Mouse (Mus musculus): ENCODE data around the gene Olfr695.
"Not testable (repeated sequence)": the region's sequence is repeated elsewhere in the genome, so short reads cannot be mapped to it uniquely, and the experiment has no call there.

Olfr695 gene

GRCm38 (mm10) chr7:106716296-106716695 lies at the start of gene Olfr695:
Olfr695 (minus strand) TSS chr7:106716396.
- DNase-seq (ENCODE audit: low spot score): no peak

DNA sequence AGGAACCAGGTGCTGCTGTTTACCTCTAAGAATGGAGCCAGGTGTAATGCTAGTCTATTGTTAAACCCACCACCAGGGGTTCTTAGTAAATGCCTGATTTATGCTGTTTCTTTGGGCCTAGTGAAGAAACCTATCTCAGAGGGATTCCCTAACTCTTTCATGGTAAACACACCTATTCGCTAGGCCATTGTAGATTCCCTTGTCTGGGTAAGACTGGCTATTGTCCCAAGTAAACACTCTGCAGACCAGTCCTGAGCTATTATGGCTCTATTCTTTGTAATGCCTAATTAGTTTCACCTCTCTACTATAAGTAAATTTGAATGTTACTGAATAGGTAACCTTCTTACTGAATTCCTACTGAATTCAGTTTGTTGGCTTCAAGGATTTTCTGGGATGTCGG lies 44.8 kb upstream of the Olfr695 start:
- DNase-seq (ENCODE audit: low spot score): not testable (repeated sequence)

DNA sequence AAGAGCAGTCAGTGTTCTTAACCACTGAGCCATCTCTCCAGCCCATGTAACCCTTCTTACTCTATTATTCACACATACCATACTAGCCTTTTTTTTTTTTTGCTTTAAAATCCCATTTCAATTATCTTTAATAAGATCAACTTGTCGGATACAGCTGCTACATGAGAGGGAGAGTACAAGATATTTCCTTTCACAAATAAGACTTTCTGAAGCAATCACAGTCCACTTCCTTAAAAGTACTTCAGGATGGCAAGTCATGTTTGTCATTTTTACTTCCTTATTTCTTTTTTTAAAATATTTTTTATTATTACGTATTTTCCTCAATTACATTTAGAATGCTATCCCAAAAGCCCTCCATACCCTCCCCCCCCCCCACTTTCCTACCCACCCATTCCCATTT lies 42.6 kb upstream of the Olfr695 start:
- no peak for DNase-seq (ENCODE audit: low spot score)

DNA sequence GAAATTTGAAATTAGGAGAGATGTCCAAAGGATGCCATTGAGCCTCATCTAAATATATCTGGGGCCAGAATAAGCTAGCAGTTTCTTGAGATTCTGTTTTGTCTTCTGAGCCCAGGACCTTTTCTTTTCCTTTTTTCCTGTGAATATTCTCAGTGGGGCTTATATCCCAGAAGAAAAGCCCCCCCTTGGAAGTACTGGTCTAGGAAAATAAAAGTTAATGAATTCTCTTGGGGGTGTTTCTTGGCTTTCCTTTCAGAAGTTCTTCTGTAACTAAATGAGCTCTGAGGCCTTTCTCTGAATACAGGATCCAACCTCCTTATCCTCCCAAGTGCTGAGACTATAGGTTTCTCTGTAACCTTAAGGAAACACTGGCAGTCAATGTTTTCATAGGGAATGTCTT lies 39.1 kb upstream of the Olfr695 start, which contains the start of gene Olfr698:
Gene Olfr698, minus strand, starts transcription at position 101 of the 400 bp plus-strand sequence.
- no peak for DNase-seq (ENCODE audit: low spot score)

DNA sequence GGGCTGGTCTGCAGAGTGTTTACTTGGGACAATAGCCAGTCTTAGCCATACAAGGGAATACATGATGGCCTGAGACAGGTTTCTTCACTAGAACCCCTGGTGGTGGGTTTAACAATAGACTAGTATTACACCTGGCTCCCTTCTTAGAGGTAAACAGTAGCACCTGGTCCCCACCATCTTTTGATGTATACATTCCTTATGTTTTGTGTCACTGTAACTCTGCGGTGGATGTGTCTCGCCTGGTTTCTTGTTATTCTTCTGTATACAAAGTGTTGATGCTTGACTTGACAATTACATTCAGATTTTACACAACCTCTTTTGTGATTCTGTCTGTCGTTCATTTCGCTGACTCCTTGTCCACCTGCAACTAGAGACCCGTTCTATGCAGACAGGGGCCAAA lies 29.6 kb upstream of the Olfr695 start:
- no peak for DNase-seq (ENCODE audit: low spot score)

DNA sequence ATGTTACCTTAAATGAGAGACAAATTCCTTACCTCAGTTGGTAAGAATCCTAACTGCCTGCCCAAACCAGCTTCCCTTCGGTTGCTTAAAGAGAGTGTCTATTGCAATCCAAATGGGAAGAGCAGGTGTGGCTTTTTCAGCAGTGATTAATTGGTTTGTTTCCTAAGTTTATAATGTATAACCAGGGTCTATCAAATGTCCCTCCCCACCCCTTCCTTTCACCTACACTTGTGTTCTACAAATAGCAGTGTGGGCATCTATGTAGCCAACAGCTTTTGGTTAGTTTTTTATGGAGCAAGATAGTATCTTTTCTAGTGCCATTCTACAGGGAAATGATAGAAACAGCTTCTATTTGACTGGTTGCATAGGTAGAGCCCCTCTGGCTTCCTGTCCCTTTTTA lies 26.1 kb upstream of the Olfr695 start, which contains the start of gene Olfr697:
Gene Olfr697, minus strand, starts transcription at position 101 of the 400 bp plus-strand sequence.
- DNase-seq (ENCODE audit: low spot score): no peak

DNA sequence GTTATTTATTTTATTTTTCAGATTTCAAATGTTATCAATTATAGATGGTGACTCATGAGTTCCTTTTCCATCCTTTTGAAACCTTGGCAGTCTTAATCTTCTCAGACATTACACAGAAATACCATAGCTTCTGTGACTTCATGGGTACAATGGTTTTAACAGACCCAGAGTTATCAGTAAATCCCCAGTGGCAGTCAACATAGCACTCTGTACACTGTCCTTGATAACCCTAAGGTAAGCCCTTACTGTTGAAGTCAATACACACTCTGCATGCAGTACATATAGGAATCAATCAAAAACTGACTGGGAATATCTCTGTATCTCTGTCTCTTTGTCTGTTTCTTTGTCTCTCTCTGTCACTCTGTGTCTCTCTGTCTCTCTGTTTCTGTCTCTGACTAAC lies 20.8 kb upstream of the Olfr695 start:
- DNase-seq (ENCODE audit: low spot score): no peak

- DNase-seq (ENCODE audit: low spot score): no peak
Measured at GRCm38 (mm10) chr7:106733717-106734116, 17.5 kb upstream of the Olfr695 start.

- DNase-seq (ENCODE audit: low spot score): not testable (repeated sequence)
Measured at GRCm38 (mm10) chr7:106725654-106726053, 9.5 kb upstream of the Olfr695 start.

- DNase-seq (ENCODE audit: low spot score): no peak
Measured at GRCm38 (mm10) chr7:106711463-106711862, 4.7 kb downstream of the Olfr695 start.

DNA sequence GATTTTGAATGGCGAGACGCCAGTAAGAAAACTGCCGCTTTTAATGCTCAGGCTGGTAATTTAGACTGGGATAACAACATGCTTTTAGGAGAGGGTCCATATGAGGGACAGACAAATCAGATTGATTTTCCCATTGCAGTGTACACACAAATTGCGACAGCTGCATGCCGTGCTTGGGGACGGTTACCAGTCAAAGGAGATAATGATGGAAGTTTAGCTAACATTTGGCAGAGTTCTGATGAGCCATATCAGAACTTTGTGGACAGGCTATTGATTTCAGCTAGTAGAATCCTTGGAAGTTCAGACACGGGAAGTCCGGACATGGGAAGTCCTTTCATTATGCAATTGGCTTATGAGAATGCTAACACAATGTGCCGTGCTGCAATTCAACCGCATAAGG lies 8.5 kb downstream of the Olfr695 start:
- DNase-seq (ENCODE audit: low spot score): not testable (repeated sequence)

GRCm38 (mm10) chr7:106696891-106697290 lies 19.3 kb downstream of the Olfr695 start:
- DNase-seq (ENCODE audit: low spot score): no peak

DNA sequence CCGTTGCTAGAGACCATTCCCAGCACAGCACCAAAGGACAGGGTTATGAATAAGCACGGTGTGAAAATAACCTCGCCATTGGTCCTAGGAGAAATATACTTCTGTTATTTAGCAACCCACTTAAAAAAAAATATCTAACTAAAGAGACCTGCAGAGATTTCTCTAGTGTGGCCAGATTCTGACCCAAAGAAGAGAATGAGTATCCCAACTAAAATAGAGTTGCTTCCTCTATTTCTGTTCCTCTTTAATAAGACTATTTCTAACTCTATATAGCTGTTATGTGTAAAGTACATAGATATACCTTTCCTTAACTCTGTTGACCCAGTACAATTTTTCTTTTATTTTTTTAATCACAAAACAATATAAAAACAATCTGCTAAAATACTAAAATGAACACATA lies 23.2 kb downstream of the Olfr695 start:
- no peak for DNase-seq (ENCODE audit: low spot score)

DNA sequence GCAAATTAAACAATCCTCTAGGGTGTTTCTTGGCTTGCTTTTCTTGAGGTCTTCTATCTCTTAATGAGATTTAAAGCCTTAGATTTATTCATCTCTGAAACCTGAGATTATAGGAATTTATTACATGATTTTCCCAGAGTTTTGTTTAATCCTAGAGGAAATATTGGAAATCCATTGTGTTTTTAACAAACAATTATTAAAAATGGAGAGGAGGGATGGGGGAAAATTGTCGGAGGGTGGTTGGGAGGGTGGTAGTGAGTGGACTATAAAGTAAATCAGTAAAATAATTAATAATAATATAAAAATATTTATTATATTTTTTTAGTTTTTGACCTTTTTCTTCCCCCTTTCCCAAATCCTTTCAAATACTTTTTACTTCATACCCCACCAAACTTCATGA lies 24.5 kb downstream of the Olfr695 start, which contains the start of gene Olfr694:
Gene Olfr694, minus strand, starts transcription at position 101 of the 400 bp plus-strand sequence.
- no peak for DNase-seq (ENCODE audit: low spot score)

GRCm38 (mm10) chr7:106685382-106685781 lies 30.8 kb downstream of the Olfr695 start:
- DNase-seq (ENCODE audit: low spot score): no peak

DNA sequence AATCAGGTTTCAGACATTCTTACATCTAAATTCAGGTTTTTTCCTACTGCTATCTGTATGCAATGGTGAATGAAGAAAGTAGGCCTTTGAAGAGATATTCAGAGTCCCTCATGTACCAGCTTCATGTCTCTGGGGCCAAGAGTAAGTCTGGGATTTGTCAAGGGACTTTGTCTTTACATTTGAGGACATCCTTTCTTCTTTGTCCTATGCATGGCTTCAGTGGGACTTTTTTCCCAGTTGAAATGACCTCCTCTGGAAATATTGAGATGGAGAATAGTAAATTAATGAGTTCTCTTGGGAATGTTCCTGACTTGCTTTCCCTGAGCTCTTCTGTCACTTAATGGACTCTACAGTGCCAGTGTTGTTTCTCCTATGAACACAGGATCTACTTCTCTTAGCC lies 35.7 kb downstream of the Olfr695 start, which contains the start of gene Olfr693:
Gene Olfr693, minus strand, starts transcription at position 101 of the 400 bp plus-strand sequence.
- DNase-seq (ENCODE audit: low spot score): no peak

Data from testis, postnatal 14 days (tissue).